In the genomic region with DNA sequence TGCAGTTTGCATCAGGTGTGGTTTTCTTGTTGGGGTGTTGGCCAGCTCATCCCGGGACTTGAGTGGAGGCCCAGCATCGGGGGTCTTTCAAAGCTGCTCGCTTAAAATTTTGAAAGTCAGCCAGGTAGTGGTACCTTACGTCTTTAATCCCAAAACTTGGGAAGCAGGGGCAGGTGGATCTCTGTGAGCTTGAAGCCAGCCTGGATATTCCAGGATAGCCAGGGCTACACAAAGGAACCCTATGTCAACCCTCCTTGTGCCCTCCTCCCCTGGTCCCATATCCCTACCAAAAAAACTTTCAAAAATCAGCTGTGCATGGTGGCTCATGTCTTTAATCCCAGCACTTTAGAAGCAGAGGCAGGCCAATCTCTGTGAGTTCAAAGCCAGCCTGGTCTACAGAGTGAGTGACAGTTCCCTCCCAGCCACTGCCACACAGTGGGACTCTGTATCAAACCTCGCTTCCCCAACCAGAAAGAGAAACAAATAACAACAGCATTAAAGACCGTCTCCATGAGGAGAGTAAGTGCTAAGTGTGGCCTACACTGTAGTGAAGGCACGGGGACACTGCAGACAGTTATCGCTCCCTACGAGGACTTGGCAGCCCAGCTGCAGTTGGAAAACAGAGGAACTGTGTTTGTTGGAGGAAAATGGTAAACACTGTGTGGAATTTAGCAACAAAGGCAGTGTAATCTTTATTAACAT, we compare ENCODE assay signal across 8 mouse cellular contexts. TPM values are rescaled to one million over a fixed set of nuclear protein-coding genes. Genes with fewer than 3 reads are reported as not detected.
A peak's percentile ranks its signal among the peaks of the same experiment; 100 is the strongest.
DNase-seq lines count a peak whose midpoint lies in the region; ATAC-seq and TF ChIP-seq lines count a peak whose summit lies in the region.

No protein-coding gene starts in this region.

- no peak overlapping the region for H3K4me2 ChIP-seq in forebrain, embryonic 15.5 days (replicated peaks)
- H3K4me2 ChIP-seq in forebrain, embryonic 12.5 days = no peak overlapping the region
- H3K4me2 ChIP-seq in lung, embryonic 14.5 days = 0 out of 2 replicates have a peak overlapping the region, but pooled peaks have one; percentile 6
- no peak overlapping the region for H3K4me2 ChIP-seq in intestine, embryonic 14.5 days (ENCODE audit: low read length)

- TF ChIP-seq CTCF in lung, embryonic 14.5 days (IDR thresholded peaks at IDR 0.05; ENCODE audit: low read depth) = no peak
- TF ChIP-seq CTCF in olfactory bulb, adult 2 months (IDR thresholded peaks at IDR 0.05; ENCODE audit: insufficient read depth, low read depth, low read length) = no peak

- H3K36me3 ChIP-seq in forebrain, embryonic 15.5 days = no peaks in the 10 kb centered on the region; the same call in 1 of the 2 replicates
- peaks cover 17% of the 10 kb centered on the region for H3K36me3 ChIP-seq in forebrain, embryonic 12.5 days (replicated peaks)
- H3K36me3 ChIP-seq in lung, embryonic 14.5 days (ENCODE audit: insufficient read depth) = peaks cover 30% of the 10 kb centered on the region
- H3K36me3 ChIP-seq in intestine, embryonic 14.5 days (ENCODE audit: control insufficient read depth, insufficient read depth, low read length) = peaks cover 23% of the 10 kb centered on the region

- no peak overlapping the region for H3K4me3 ChIP-seq in forebrain, embryonic 15.5 days
- no peak overlapping the region for H3K4me3 ChIP-seq in forebrain, embryonic 12.5 days (replicated peaks)
- no peak overlapping the region for H3K4me3 ChIP-seq in lung, embryonic 14.5 days (ENCODE audit: low read depth, low read length)
- H3K4me3 ChIP-seq in intestine, embryonic 14.5 days (ENCODE audit: low read depth, low read length) = no peak overlapping the region
- H3K4me3 ChIP-seq in olfactory bulb, adult 2 months (ENCODE audit: insufficient read depth, low read depth, low read length) = no peak overlapping the region

- no peaks in the 10 kb centered on the region for H3K4me1 ChIP-seq in forebrain, embryonic 15.5 days
- no peaks in the 10 kb centered on the region for H3K4me1 ChIP-seq in forebrain, embryonic 12.5 days
- H3K4me1 ChIP-seq in lung, embryonic 14.5 days (ENCODE audit: insufficient read depth) = peaks cover 8% of the 10 kb centered on the region; the same call in 1 of the 2 replicates
- peaks cover 12% of the 10 kb centered on the region for H3K4me1 ChIP-seq in intestine, embryonic 14.5 days (replicated peaks; ENCODE audit: control insufficient read depth, insufficient read depth, low read length)
- H3K4me1 ChIP-seq in olfactory bulb, adult 2 months (ENCODE audit: control insufficient read depth, insufficient read depth, low read length) = peaks cover 5% of the 10 kb centered on the region

- no peak for DNase-seq in lung, embryonic 14.5 days
- DNase-seq in lung, postnatal 10 days = no peak
- no peak for DNase-seq in intestine, embryonic 14.5 days (ENCODE audit: low spot score)
- DNase-seq in natural killer cell, adult 2 months (ENCODE audit: low spot score in 2 of 2) = no peak
- DNase-seq in adrenal gland, adult 2 months = no peak

- no peak overlapping the region for H3K9ac ChIP-seq in forebrain, embryonic 15.5 days (replicated peaks)
- no peak overlapping the region for H3K9ac ChIP-seq in forebrain, embryonic 12.5 days
- H3K9ac ChIP-seq in lung, embryonic 14.5 days = no peak overlapping the region
- H3K9ac ChIP-seq in intestine, embryonic 14.5 days (ENCODE audit: low read length) = no peak overlapping the region

- 74% methylated on average over 9 of the region's 9 CpGs for WGBS in forebrain, embryonic 15.5 days
- 90% methylated on average over 9 of the region's 9 CpGs for whole genome bisulfite sequencing in forebrain, embryonic 12.5 days
- 58% methylated on average over 9 of the region's 9 CpGs for WGBS in lung, embryonic 14.5 days
- WGBS in intestine, embryonic 14.5 days = 62% methylated on average over 9 of the region's 9 CpGs
- 48% methylated on average over 9 of the region's 9 CpGs for WGBS in olfactory bulb, adult 2 months

- ATAC-seq in forebrain, embryonic 15.5 days (replicated peaks) = peak; percentile 41; the same call in 1 of the 2 replicates
- ATAC-seq in forebrain, embryonic 12.5 days (ENCODE audit: low FRiP score) = no peak
- peak; percentile 81 for ATAC-seq in lung, embryonic 14.5 days (ENCODE audit: insufficient read depth)
- ATAC-seq in intestine, embryonic 14.5 days (replicated peaks; ENCODE audit: low FRiP score, low TSS enrichment, low read depth) = peak; percentile 24; the same call in 1 of the 2 replicates

- no peak for TF ChIP-seq POLR2A in olfactory bulb, adult 2 months (IDR thresholded peaks at IDR 0.05; ENCODE audit: insufficient read depth, low read depth, low read length)

- H3K27me3 ChIP-seq in forebrain, embryonic 15.5 days = no peaks in the 10 kb centered on the region
- no peaks in the 10 kb centered on the region for H3K27me3 ChIP-seq in forebrain, embryonic 12.5 days
- H3K27me3 ChIP-seq in lung, embryonic 14.5 days (ENCODE audit: insufficient read depth, low read length) = no peaks in the 10 kb centered on the region
- no peaks in the 10 kb centered on the region for H3K27me3 ChIP-seq in intestine, embryonic 14.5 days (replicated peaks; ENCODE audit: control insufficient read depth, insufficient read depth, low read length)

- no peaks in the 10 kb centered on the region for H3K9me3 ChIP-seq in forebrain, embryonic 15.5 days
- H3K9me3 ChIP-seq in forebrain, embryonic 12.5 days = no peaks in the 10 kb centered on the region
- no peaks in the 10 kb centered on the region for H3K9me3 ChIP-seq in lung, embryonic 14.5 days (ENCODE audit: low read depth, low read length)
- H3K9me3 ChIP-seq in intestine, embryonic 14.5 days (ENCODE audit: control insufficient read depth, low read length) = no peaks in the 10 kb centered on the region

- peak overlapping the region; percentile 66 for H3K27ac ChIP-seq in forebrain, embryonic 15.5 days (replicated peaks)
- H3K27ac ChIP-seq in forebrain, embryonic 12.5 days = no peak overlapping the region
- peak overlapping the region; percentile 93 for H3K27ac ChIP-seq in lung, embryonic 14.5 days (ENCODE audit: low read depth)
- peak overlapping the region; percentile 89 for H3K27ac ChIP-seq in intestine, embryonic 14.5 days (ENCODE audit: low read depth)
- peak overlapping the region; percentile 59; the same call in 1 of the 2 replicates for H3K27ac ChIP-seq in olfactory bulb, adult 2 months (ENCODE audit: insufficient read depth, low read depth, low read length)

RNA-seq across cellular contexts. Expression of gene Tango6, which starts 21.5 kb away (rescaled TPM):
- 4.9 and 5.5 TPM in 2 replicates for polyA plus RNA-seq in forebrain, embryonic 15.5 days (2015; fragmentation: Nextera tagmentation; extraction: Ambion mirVana)
- 8.8 and 9.9 TPM in 2 replicates for polyA plus RNA-seq in forebrain, embryonic 12.5 days (2016; fragmentation: Nextera tagmentation; extraction: Ambion mirVana)
- polyA plus RNA-seq in lung, embryonic 14.5 days (2014; fragmentation: Nextera tagmentation; extraction: Ambion mirVana) = 11.6 and 12.6 TPM in 2 replicates
- polyA plus RNA-seq in intestine, embryonic 14.5 days (2014; fragmentation: Nextera tagmentation; extraction: Ambion mirVana) = 9.1 and 10.9 TPM in 2 replicates
- not detected in 2 replicates for polyA plus RNA-seq in olfactory bulb, adult 2 months (2012; ENCODE audit: insufficient read depth, insufficient read length, low replicate concordance, missing spikeins)
- total RNA-seq in adrenal gland, adult 2 months (2021) = 10 to 100 TPM in 1 of 2 experiments, 1 to 10 TPM in 1; 7.9 to 10.9 TPM
- polyA plus RNA-seq in adrenal gland, adult 2 months (2012; rRNA removed) = 4.1 and 4.8 TPM in 2 replicates
